Mouse (Mus musculus): ENCODE results near the gene Tnfrsf1b. TPM values are rescaled to one million over a fixed set of nuclear protein-coding genes. Genes with fewer than 3 reads are reported as not detected.
"Not testable (repeated sequence)": the region's sequence is repeated elsewhere in the genome, so short reads cannot be mapped to it uniquely, and the experiment has no call there.

The Tnfrsf1b gene
- total RNA-seq, 4 experiments from 2014 or later = 2.7 to 6.6 (median 4.6) TPM

DNA sequence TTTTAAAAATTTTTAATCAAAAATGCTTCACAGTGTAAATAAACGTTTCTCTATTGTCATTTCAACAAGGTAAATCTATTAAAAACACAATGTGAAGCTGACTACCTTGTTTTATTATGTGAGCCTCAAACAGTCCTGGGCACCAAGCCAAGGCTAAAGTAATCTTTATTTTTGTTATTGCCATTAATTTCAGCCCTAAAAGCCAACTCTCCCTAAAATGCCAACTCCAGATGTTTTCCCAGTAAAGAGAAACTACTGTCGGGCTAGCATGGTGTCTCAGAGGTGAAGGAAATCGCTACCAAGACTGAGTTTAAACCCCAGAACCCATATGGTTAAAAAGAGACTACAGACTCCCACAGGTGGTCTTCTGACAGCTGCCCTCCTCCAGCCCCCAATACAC lies 53.3 kb downstream of the Tnfrsf1b start:
- no peak for DNase-seq (ENCODE audit: low spot score in 2 of 2)

DNA sequence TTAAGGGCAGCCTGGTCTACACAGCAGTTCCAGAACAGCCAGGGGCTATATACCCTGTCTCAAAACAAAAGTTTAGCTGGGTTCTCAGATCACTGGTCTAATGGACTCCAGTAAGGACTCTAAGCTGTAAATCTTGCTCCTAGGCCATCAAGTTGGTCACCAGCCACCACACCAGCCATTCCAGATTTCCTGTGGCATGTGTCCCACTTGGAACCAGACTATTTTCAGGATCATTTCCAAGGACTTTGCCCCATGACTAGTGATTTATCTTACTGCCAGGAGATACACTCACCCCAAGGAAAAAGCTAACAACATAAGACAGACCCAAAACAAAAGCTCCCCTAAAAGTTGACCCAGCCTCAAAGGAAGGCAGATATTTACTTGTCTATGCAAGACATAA lies 54.0 kb downstream of the Tnfrsf1b start:
- no peak for DNase-seq (ENCODE audit: low spot score in 2 of 2)

DNA sequence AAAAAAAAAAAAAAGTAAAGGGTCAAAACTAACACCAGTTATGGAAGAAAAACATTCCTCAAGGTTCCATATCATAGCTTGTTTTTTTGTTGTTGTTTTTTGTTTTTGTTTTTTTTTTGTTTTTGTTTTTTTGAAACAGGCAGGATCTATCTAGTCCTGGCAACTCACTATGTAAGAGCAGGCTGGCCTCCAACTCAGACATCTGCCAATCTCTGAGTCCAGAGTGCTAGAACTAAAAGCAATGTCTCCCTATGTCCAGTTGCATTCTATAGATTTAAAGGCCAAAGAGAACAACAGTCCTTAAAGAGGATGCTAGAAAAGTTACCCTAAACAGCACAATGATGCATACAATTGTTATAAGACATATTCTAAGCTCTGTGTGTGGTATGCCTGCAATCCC lies 58.1 kb downstream of the Tnfrsf1b start:
- no peak for DNase-seq (ENCODE audit: low spot score in 2 of 2)

DNA sequence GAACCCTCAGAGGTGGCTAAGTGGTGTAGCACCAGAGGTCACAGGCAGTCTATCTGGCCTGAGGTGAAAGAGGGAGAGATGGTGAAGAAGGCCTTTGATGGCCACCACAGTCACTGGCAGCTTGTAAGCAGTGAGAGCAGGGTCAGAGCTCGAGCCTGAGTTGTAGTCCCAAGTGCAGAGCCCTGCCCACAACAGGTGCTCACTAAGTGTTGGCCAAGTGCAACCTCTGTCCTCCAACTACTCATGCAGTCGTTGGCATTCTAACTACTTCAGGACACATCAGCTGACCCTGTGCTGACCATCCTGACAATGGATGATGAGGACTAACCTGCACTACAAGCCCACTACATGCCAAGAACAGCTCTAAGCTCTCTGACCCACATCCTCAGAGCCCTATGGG lies 59.1 kb downstream of the Tnfrsf1b start:
- DNase-seq (ENCODE audit: low spot score in 2 of 2) = no peak

DNA sequence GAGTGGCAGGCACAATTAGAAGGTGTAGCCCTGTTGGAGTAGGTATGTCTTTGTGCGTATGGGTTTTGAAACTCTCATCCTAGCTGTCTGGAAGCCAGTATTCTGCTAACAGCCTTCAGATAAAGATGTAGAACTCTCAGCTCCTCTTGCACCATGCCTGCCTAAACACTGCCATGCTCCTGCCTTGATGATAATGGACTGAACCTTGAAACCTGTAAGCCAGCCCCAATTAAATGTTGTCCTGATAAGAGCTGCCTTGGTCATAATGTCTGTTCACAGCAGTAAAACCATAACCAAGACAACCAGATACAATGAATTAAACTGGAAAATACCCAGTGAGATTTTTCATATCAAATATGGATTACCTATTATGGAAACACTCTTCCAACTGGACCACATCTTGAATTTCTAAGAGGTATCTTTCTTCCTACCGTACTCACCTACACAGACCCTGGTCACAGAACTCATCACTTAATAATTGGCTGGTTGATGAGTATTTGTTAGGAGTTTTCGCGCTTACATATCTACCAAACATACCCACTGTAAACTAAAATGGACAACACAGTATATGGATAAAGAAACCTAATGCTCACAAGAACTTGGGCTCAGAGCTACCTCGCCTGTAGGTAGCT lies 67.6 kb downstream of the Tnfrsf1b start:
- DNase-seq (ENCODE audit: low spot score in 2 of 2) = no peak

DNA sequence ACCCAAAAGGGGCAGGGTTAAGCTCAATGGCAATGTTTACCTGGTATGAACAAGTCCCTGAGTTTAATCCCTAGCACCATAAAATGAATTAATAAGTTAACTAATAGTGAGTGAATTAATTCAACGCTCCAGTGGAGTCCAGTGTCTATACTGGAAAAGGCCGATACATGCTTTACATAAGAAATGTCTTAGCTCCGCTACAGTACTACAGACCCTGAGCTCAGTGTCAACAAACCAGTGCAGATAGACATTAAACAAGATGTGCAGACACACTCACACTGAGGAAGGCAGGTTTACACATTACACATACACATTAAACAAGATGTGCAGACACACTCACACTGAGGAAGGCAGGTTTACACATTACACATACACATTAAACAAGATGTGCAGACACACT lies 81.1 kb downstream of the Tnfrsf1b start:
- not testable (repeated sequence) for DNase-seq (ENCODE audit: low spot score in 2 of 2)

DNA sequence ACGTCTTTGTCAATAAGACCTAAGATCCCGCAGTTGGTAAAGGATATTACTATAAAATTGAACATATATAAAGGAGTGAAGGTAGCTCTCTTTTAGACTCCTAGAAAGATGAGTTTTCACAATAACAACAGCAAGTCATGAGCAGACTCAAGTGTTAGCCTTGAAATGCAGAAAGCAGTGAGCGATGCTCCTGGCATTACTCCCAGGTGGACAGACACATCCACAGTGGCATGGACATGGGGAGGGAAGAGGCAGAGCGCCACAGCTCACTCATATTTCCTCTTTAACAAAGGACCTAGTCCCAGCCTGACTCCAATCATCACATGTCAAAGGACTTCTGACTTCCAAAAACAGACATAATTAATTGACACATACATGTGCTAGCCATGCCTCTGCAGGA lies 82.6 kb downstream of the Tnfrsf1b start:
- DNase-seq (ENCODE audit: low spot score in 2 of 2) = no peak

Other genes starting within 250 kb of the Tnfrsf1b start
- gene Vps13d, start 51.9 kb downstream of the Tnfrsf1b start, total RNA-seq (2022) = 10 to 100 TPM; 62.7 to 72.9 (median 68.3) TPM
- 1 to 10 TPM in 1 of 4 experiments, under 1 TPM in 3; 0.61 to 1.3 (median 0.74) TPM for gene Tnfrsf8, start 68.3 kb upstream of the Tnfrsf1b start, total RNA-seq (2022)

Measured in layer of hippocampus, adult 8-10 months (tissue).